Mouse (Mus musculus) hindbrain, embryonic 11.5 days (tissue): ENCODE results near the gene Nup35. TPM values are rescaled to one million over a fixed set of nuclear protein-coding genes. Genes with fewer than 3 reads are reported as not detected.
A peak's percentile ranks its signal among the peaks of the same experiment; 100 is the strongest.

Experiments used
- ATAC-seq: fragments of 200-750 bp; cut with Nextera tagmentation; 2 replicates; pipeline ENCODE4 v1.8.0; 2017; ENCODE audit warnings: mild to moderate bottlenecking, moderate TSS enrichment, moderate library complexity; ENCODE audit not compliant: low FRiP score
- DNase-seq: peaks from one replicate; pipeline ENCODE4 v3.0.0-alpha.2; 2015; ENCODE audit warnings: low spot score
- H3K27ac ChIP-seq: fragments of 300-500 bp; sonication (generic); 2 replicates; pipeline ENCODE4 v1.5.1; 2014; ENCODE audit warnings: mild to moderate bottlenecking, low read depth, low read length
- H3K27me3 ChIP-seq: fragments of 300-500 bp; sonication (generic); 2 replicates; pipeline ENCODE4 v1.6.1; 2014; ENCODE audit warnings: mild to moderate bottlenecking, low read length, moderate library complexity, mixed read lengths; ENCODE audit not compliant: control insufficient read depth, insufficient read depth
- H3K36me3 ChIP-seq: fragments of 300-500 bp; sonication (generic); 2 replicates; pipeline ENCODE4 v1.6.1; 2014; ENCODE audit warnings: mild to moderate bottlenecking, low read length, moderate library complexity, mixed read lengths; ENCODE audit not compliant: control insufficient read depth, insufficient read depth
- H3K4me1 ChIP-seq: fragments of 300-500 bp; sonication (generic); replicated peaks from 2 replicates; pipeline ENCODE4 v1.6.1; 2014; ENCODE audit warnings: low read length, mixed read lengths; ENCODE audit not compliant: control insufficient read depth, insufficient read depth
- H3K4me2 ChIP-seq: fragments of 300-500 bp; sonication (generic); replicated peaks from 2 replicates; pipeline ENCODE4 v1.6.1; 2014; ENCODE audit warnings: mild to moderate bottlenecking, low read depth, low read length
- H3K4me3 ChIP-seq: fragments of 300-500 bp; sonication (generic); 2 replicates; pipeline ENCODE4 v1.5.1; 2014; ENCODE audit warnings: low read depth, low read length
- H3K9ac ChIP-seq: fragments of 300-500 bp; sonication (generic); 2 replicates; pipeline ENCODE4 v1.6.1; 2014; ENCODE audit warnings: low read depth, low read length
- H3K9me3 ChIP-seq: fragments of 300-500 bp; sonication (generic); 2 replicates; pipeline ENCODE4 v1.6.1; 2016; ENCODE audit warnings: low read length; ENCODE audit not compliant: control insufficient read depth
- WGBS: fragments of 180-500 bp; shearing (Covaris S2); extraction: QIAGEN DNeasy Blood & Tissue Kit; methylation state at CpG from one replicate; pipeline ENCODE4 v1.1.7; 2014; 5-methylcytosine and 5-hydroxymethylcytosine counted together
- polyA plus RNA-seq: library from polyadenylated mRNA; unstranded; fragments of >200 nt; fragmentation: Nextera tagmentation; extraction: Ambion mirVana; gene quantifications from 2 replicates; pipeline ENCODE4 v1.2.1, GENCODE M21; 2014

The Nup35 gene
- polyA plus RNA-seq, 1 experiment from 2014 or later, result 64.5 TPM

GRCm38 (mm10) chr2:80667396-80667964 lies 50.4 kb downstream of the Nup35 start:
- no peak overlapping the region for H3K27ac ChIP-seq
- H3K9ac ChIP-seq, result no peak overlapping the region
- H3K36me3 ChIP-seq, result no peaks in the 10 kb centered on the region
- WGBS, result 93% methylated on average over 5 of the region's 5 CpGs
- no peaks in the 10 kb centered on the region for H3K27me3 ChIP-seq
- H3K4me1 ChIP-seq, result no peaks in the 10 kb centered on the region
- no peak overlapping the region for H3K4me2 ChIP-seq
- H3K4me3 ChIP-seq, result no peak overlapping the region
- DNase-seq (no peak), ATAC-seq (no peak)
- H3K9me3 ChIP-seq, result no peaks in the 10 kb centered on the region

GRCm38 (mm10) chr2:80669868-80670666 lies 53.0 kb downstream of the Nup35 start:
- no peak overlapping the region for H3K4me3 ChIP-seq
- no peaks in the 10 kb centered on the region for H3K4me1 ChIP-seq
- WGBS, result 81% methylated on average over 11 of the region's 11 CpGs
- H3K27me3 ChIP-seq, result no peaks in the 10 kb centered on the region
- H3K9me3 ChIP-seq, result no peaks in the 10 kb centered on the region
- H3K27ac ChIP-seq, result no peak overlapping the region
- DNase-seq, result no peak
- no peak overlapping the region for H3K9ac ChIP-seq
- no peak for ATAC-seq
- no peaks in the 10 kb centered on the region for H3K36me3 ChIP-seq
- no peak overlapping the region for H3K4me2 ChIP-seq

GRCm38 (mm10) chr2:80678803-80679202 lies 61.8 kb downstream of the Nup35 start:
- WGBS, result 91% methylated on average over 8 of the region's 8 CpGs
- Histone ChIP-seq H3K4me3 (no peak overlapping the region), H3K9ac (no peak overlapping the region), H3K9me3 (no peaks in the 10 kb centered on the region), H3K27ac (no peak overlapping the region), H3K36me3 (no peaks in the 10 kb centered on the region), H3K27me3 (no peaks in the 10 kb centered on the region), H3K4me2 (no peak overlapping the region), H3K4me1 (no peaks in the 10 kb centered on the region)
- DNase-seq (no peak), ATAC-seq (no peak)

GRCm38 (mm10) chr2:80683727-80684239 lies 66.7 kb downstream of the Nup35 start:
- no peaks in the 10 kb centered on the region for H3K27me3 ChIP-seq
- DNase-seq, result no peak
- 83% methylated on average over 6 of the region's 6 CpGs for WGBS

GRCm38 (mm10) chr2:80684396-80685071 lies 67.5 kb downstream of the Nup35 start:
- no peak for ATAC-seq
- WGBS, result 85% methylated on average over 6 of the region's 6 CpGs
- no peak for DNase-seq

More at GRCm38 (mm10) chr2:80683727-80684239, 66.7 kb downstream of the Nup35 start:
- Histone ChIP-seq H3K4me1 (no peaks in the 10 kb centered on the region), H3K27ac (no peak overlapping the region), H3K4me2 (no peak overlapping the region), H3K9ac (no peak overlapping the region), H3K36me3 (no peaks in the 10 kb centered on the region), H3K4me3 (no peak overlapping the region), H3K9me3 (no peaks in the 10 kb centered on the region)
- ATAC-seq, result no peak

GRCm38 (mm10) chr2:80688261-80688660 lies 71.2 kb downstream of the Nup35 start:
- DNase-seq (no peak), ATAC-seq (no peak)
- Histone ChIP-seq H3K4me2 (no peak overlapping the region), H3K27me3 (no peaks in the 10 kb centered on the region), H3K9ac (no peak overlapping the region), H3K4me1 (no peaks in the 10 kb centered on the region), H3K27ac (no peak overlapping the region), H3K4me3 (no peak overlapping the region), H3K36me3 (no peaks in the 10 kb centered on the region), H3K9me3 (no peaks in the 10 kb centered on the region)
- 73% methylated on average over 4 of the region's 4 CpGs for WGBS

More at GRCm38 (mm10) chr2:80684396-80685071, 67.5 kb downstream of the Nup35 start:
- Histone ChIP-seq H3K4me2 (no peak overlapping the region), H3K27me3 (no peaks in the 10 kb centered on the region), H3K4me1 (no peaks in the 10 kb centered on the region), H3K4me3 (no peak overlapping the region), H3K36me3 (no peaks in the 10 kb centered on the region), H3K9ac (no peak overlapping the region), H3K9me3 (no peaks in the 10 kb centered on the region), H3K27ac (no peak overlapping the region)

- DNase-seq (no peak), ATAC-seq (0 out of 2 replicates have a peak, but pooled peaks have one; percentile 45)
- Histone ChIP-seq H3K36me3 (no peaks in the 10 kb centered on the region), H3K9ac (no peak overlapping the region), H3K9me3 (no peaks in the 10 kb centered on the region), H3K4me1 (no peaks in the 10 kb centered on the region), H3K27me3 (no peaks in the 10 kb centered on the region), H3K4me2 (no peak overlapping the region), H3K27ac (no peak overlapping the region), H3K4me3 (no peak overlapping the region)
- WGBS, result 94% methylated on average over 1 of the region's 1 CpGs
Measured at GRCm38 (mm10) chr2:80707429-80707828, 90.4 kb downstream of the Nup35 start.
